Mouse (Mus musculus): ENCODE data around the gene Cyp2w1.

DNA sequence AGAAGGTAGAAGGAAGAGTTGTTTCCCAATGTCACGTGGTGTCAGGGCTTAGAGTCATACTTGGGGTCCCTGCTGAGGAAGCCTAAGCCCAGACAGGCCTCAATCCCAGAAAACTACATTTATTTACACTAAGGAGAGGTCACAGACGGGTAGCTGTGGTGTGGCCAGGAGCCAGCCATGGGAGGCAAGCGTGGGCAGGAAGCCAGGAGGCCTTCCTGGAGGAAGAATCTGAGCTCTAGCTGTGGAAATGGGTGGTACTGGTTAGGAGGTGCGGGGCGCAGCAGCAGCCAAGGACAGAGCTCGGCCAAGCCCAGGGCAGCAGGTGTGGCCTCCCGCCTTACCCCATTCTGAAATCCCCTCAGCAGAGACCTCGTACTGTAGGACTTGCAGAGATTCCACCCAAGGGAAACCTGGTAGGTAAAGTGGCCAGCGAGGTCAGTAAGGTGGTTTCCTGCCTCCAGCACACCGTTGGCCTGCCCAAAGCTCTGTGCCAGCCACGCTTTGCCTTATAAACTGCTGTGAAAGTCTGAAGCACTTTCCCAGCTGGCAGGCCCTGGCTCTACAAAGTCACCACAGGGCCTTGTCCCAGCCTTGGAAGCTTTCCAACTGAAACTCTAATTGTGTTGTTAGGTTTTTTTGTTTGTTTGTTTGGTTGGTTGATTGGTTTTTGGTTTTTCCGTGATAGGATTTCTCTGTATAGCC is 37.3 kb upstream of the Cyp2w1 start:
- no peak for TF ChIP-seq GATA1 (IDR thresholded peaks at IDR 0.05; ENCODE audit: low read length)
- no peak for TF ChIP-seq TAL1 (IDR thresholded peaks at IDR 0.05; ENCODE audit: low read length)

Measured in erythroblast, embryonic 14.5 days (primary cell).